8 mouse cellular contexts compared by ENCODE assay signal in the genomic region with DNA sequence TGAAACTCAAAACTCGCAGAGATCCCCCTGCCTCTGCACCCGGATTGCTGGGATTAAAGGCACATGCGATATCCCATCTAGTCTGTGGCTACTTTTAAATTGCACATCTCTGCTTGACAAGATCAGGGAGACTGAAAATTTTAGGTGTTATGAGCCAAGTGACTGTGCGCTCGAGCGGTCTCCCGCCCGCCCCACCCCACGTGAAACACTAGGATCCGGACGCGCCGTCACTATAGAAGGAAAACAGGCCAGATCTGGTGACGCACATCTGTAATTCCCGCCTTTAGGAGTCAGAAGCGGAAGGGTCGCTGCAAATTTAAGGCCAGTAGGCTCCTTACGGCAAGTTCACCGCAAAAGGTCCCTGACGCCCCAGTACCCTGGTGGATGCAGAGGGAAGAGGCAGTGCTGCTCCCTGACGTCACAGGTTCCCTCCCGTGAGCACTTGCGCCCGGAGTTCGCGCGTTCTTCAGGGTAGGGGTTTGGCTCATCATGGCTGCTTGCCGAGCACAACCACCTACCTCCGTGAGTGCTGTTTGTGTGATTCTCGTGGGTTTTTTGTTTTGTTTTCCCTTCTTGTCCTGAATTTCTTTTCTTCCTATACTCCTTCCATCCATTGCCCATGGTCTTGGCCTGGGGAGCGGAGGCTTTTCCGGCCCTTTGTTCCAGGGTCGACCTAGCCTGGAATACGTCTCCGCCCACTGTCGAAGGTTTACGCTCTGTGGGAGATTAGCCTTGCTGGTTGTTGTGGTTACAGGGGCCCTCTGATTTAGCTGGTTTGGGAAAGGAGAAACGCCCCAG. TPM values are rescaled to one million over a fixed set of nuclear protein-coding genes. Genes with fewer than 3 reads are reported as not detected.
DNase-seq lines count a peak whose midpoint lies in the region; ATAC-seq and TF ChIP-seq lines count a peak whose summit lies in the region.

Gene Ctc1 (plus strand): TSS at position 268 of the 798 bp plus-strand sequence.

- peak within 1 kb of the TSS; percentile 79 for H3K4me3 ChIP-seq in brown adipose tissue, adult 24 weeks (ENCODE audit: insufficient read depth, low read depth, low read length)
- peak within 1 kb of the TSS; percentile 72 to 80 for H3K4me3 ChIP-seq in heart, embryonic 14.5 days (ENCODE audit: control insufficient read depth in 1 of 2, insufficient read depth in 1 of 2, low read depth in 1 of 2, low read length in 2 of 2)
- H3K4me3 ChIP-seq in liver, embryonic 14.5 days (ENCODE audit: insufficient read depth in 1 of 2, low read depth in 2 of 2, low read length in 2 of 2) = peak within 1 kb of the TSS; percentile 64 to 81
- H3K4me3 ChIP-seq in neural tube, embryonic 11.5 days (ENCODE audit: low read depth, low read length) = peak within 1 kb of the TSS; percentile 58
- H3K4me3 ChIP-seq in stomach, postnatal 0 days (ENCODE audit: low read depth, low read length) = peak within 1 kb of the TSS; percentile 61

- no peak for TF ChIP-seq EP300 in liver, embryonic 14.5 days (IDR thresholded peaks at IDR 0.05; ENCODE audit: low read depth)
- no peak for TF ChIP-seq EP300 in stomach, postnatal 0 days (optimal IDR thresholded peaks at IDR 0.05)

- peak within 1 kb of the TSS; percentile 83 for H3K27ac ChIP-seq in brown adipose tissue, adult 24 weeks (replicated peaks; ENCODE audit: low read depth, low read length)
- peak within 1 kb of the TSS; percentile 90 to 93 for H3K27ac ChIP-seq in heart, embryonic 14.5 days (replicated peaks in 1 of 2; ENCODE audit: control insufficient read depth in 1 of 2, insufficient read depth in 1 of 2, low read depth in 2 of 2, low read length in 2 of 2)
- peak within 1 kb of the TSS; percentile 88 for H3K27ac ChIP-seq in liver, embryonic 14.5 days
- peak within 1 kb of the TSS; percentile 24; the same call in 1 of the 2 replicates for H3K27ac ChIP-seq in neural tube, embryonic 11.5 days (ENCODE audit: low read depth, low read length)
- peak within 1 kb of the TSS; percentile 88 for H3K27ac ChIP-seq in stomach, postnatal 0 days (replicated peaks)

- H3K27me3 ChIP-seq in heart, embryonic 14.5 days (ENCODE audit: control insufficient read depth, insufficient read depth, low read length) = no peaks in the 10 kb centered on the region
- H3K27me3 ChIP-seq in liver, embryonic 14.5 days (ENCODE audit: control insufficient read depth, insufficient read depth, low read length) = no peaks in the 10 kb centered on the region
- no peaks in the 10 kb centered on the region for H3K27me3 ChIP-seq in neural tube, embryonic 11.5 days (ENCODE audit: control insufficient read depth, insufficient read depth, low read length)
- H3K27me3 ChIP-seq in stomach, postnatal 0 days (ENCODE audit: control insufficient read depth, insufficient read depth, low read length) = no peaks in the 10 kb centered on the region

- H3K4me1 ChIP-seq in brown adipose tissue, adult 24 weeks (ENCODE audit: control insufficient read depth, insufficient read depth, insufficient read length, low read length) = 0 out of 2 replicates have a peak, but pooled peaks cover 3% of the 10 kb centered on the region
- H3K4me1 ChIP-seq in heart, embryonic 14.5 days (ENCODE audit: control insufficient read depth in 2 of 2, insufficient read depth in 2 of 2, low read length in 2 of 2) = peaks cover 5 to 18% of the 10 kb centered on the region in 2 experiments
- peaks cover 18 to 21% of the 10 kb centered on the region in 2 experiments for H3K4me1 ChIP-seq in liver, embryonic 14.5 days (replicated peaks; ENCODE audit: control insufficient read depth in 2 of 2, insufficient read depth in 2 of 2, low read length in 1 of 2)
- peaks cover 10% of the 10 kb centered on the region; the same call in 1 of the 2 replicates for H3K4me1 ChIP-seq in neural tube, embryonic 11.5 days (ENCODE audit: control insufficient read depth, insufficient read depth, low read length)
- no peaks in the 10 kb centered on the region for H3K4me1 ChIP-seq in stomach, postnatal 0 days (replicated peaks; ENCODE audit: control insufficient read depth, insufficient read depth)

- 3% methylated on average over 38 of the region's 38 CpGs for WGBS in heart, embryonic 14.5 days
- 1% methylated on average over 38 of the region's 38 CpGs for WGBS in liver, embryonic 14.5 days (ENCODE audit: insufficient replicate concordance)
- 6% methylated on average over 38 of the region's 38 CpGs for WGBS in neural tube, embryonic 11.5 days
- 2% methylated on average over 38 of the region's 38 CpGs for WGBS in stomach, postnatal 0 days

- H3K4me2 ChIP-seq in heart, embryonic 14.5 days (ENCODE audit: low read length) = peak within 1 kb of the TSS; percentile 70
- H3K4me2 ChIP-seq in liver, embryonic 14.5 days (ENCODE audit: low read depth) = peak within 1 kb of the TSS; percentile 84
- H3K4me2 ChIP-seq in neural tube, embryonic 11.5 days (ENCODE audit: low read depth) = peak within 1 kb of the TSS; percentile 71
- peak within 1 kb of the TSS; percentile 63 for H3K4me2 ChIP-seq in stomach, postnatal 0 days (replicated peaks; ENCODE audit: low read depth)

- H3K9me3 ChIP-seq in heart, embryonic 14.5 days (ENCODE audit: control insufficient read depth, low read length) = no peaks in the 10 kb centered on the region
- no peaks in the 10 kb centered on the region for H3K9me3 ChIP-seq in liver, embryonic 14.5 days (ENCODE audit: control insufficient read depth, low read length)
- H3K9me3 ChIP-seq in neural tube, embryonic 11.5 days (ENCODE audit: control insufficient read depth, low read length) = no peaks in the 10 kb centered on the region
- H3K9me3 ChIP-seq in stomach, postnatal 0 days (ENCODE audit: control insufficient read depth, low read length) = no peaks in the 10 kb centered on the region

- peak; percentile 96 for DNase-seq in CD4-positive, CD25-positive, alpha-beta regulatory T cell, adult 2 months (ENCODE audit: low read depth, low spot score)
- peak; percentile 85 for DNase-seq in fibroblast of lung, adult 2 months (ENCODE audit: low read depth)
- DNase-seq in kidney, postnatal 25 days = peak; percentile 89 to 94
- DNase-seq in liver, embryonic 14.5 days (ENCODE audit: low read depth in 3 of 3, low spot score in 3 of 3) = peak; percentile 90 to 91 (median 90)
- DNase-seq in neural tube, embryonic 11.5 days (ENCODE audit: low spot score) = peak; percentile 93
- DNase-seq in stomach, postnatal 0 days (ENCODE audit: low spot score) = peak; percentile 93

- peak within 1 kb of the TSS; percentile 87 for H3K9ac ChIP-seq in heart, embryonic 14.5 days (ENCODE audit: low read length)
- H3K9ac ChIP-seq in liver, embryonic 14.5 days (replicated peaks) = peak within 1 kb of the TSS; percentile 81
- peak within 1 kb of the TSS; percentile 85 for H3K9ac ChIP-seq in neural tube, embryonic 11.5 days (ENCODE audit: low read length)
- peak within 1 kb of the TSS; percentile 61 for H3K9ac ChIP-seq in stomach, postnatal 0 days (ENCODE audit: low read length)

- ATAC-seq in heart, embryonic 14.5 days (ENCODE audit: insufficient number of reproducible peaks, insufficient read depth, low FRiP score, low read depth) = peak; percentile 94
- peak; percentile 91 for ATAC-seq in liver, embryonic 14.5 days (ENCODE audit: insufficient read depth)
- ATAC-seq in neural tube, embryonic 11.5 days (ENCODE audit: insufficient read depth, low FRiP score, low TSS enrichment) = peak; percentile 94
- ATAC-seq in stomach, postnatal 0 days (ENCODE audit: low FRiP score, low TSS enrichment) = peak; percentile 95

- H3K36me3 ChIP-seq in heart, embryonic 14.5 days (ENCODE audit: control insufficient read depth, insufficient read depth, low read length) = peaks cover 4% of the 10 kb centered on the region; the same call in 1 of the 2 replicates
- H3K36me3 ChIP-seq in liver, embryonic 14.5 days (replicated peaks; ENCODE audit: control insufficient read depth, insufficient read depth, low read depth) = no peaks in the 10 kb centered on the region
- H3K36me3 ChIP-seq in neural tube, embryonic 11.5 days (ENCODE audit: control insufficient read depth, insufficient read depth, low read length) = no peaks in the 10 kb centered on the region
- H3K36me3 ChIP-seq in stomach, postnatal 0 days (ENCODE audit: control insufficient read depth, insufficient read depth, low read length) = no peaks in the 10 kb centered on the region

- TF ChIP-seq CTCF in liver, embryonic 14.5 days (IDR thresholded peaks at IDR 0.05; ENCODE audit: low read depth) = peak; percentile 94
- peak; percentile 77 for TF ChIP-seq CTCF in stomach, postnatal 0 days (IDR thresholded peaks at IDR 0.05; ENCODE audit: low read depth)

RNA-seq across cellular contexts. Expression of gene Ctc1, which starts in this region (rescaled TPM):
- polyA plus RNA-seq in brown adipose tissue, adult 24 weeks (2012; ENCODE audit: insufficient read depth, insufficient read length, missing spikeins) = 6.2 and 11.8 TPM in 2 replicates
- polyA plus RNA-seq in heart, embryonic 14.5 days (2014; fragmentation: Nextera tagmentation; extraction: Ambion mirVana) = 38.8 and 43.8 TPM in 2 replicates
- polyA plus RNA-seq in liver, embryonic 14.5 days (2012; rRNA removed) = 21.9 and 23.9 TPM in 2 replicates
- 15.2 and 17.5 TPM in 2 replicates for polyA plus RNA-seq in liver, embryonic 14.5 days (2014; fragmentation: Nextera tagmentation; extraction: Ambion mirVana)
- polyA plus RNA-seq in neural tube, embryonic 11.5 days (2014; fragmentation: Nextera tagmentation; extraction: Ambion mirVana) = 68.0 and 76.0 TPM in 2 replicates
- polyA plus RNA-seq in stomach, postnatal 0 days (2015; fragmentation: Nextera tagmentation; extraction: Ambion mirVana) = 11.1 and 11.5 TPM in 2 replicates

Comparison
In these comparisons a context has a peak if more than half of its experiments do, and no peak if none do; other contexts are left out.
1. Peak in every context shown above with its lines: DNase-seq, ATAC-seq, H3K4me3 ChIP-seq and H3K27ac ChIP-seq.
2. H3K27ac ChIP-seq: peak in every context shown above with its lines; median percentile 92 in heart, embryonic 14.5 days; 88 in liver, embryonic 14.5 days; 88 in stomach, postnatal 0 days; 83 in brown adipose tissue, adult 24 weeks; 24 in neural tube, embryonic 11.5 days.